In the genomic region with DNA sequence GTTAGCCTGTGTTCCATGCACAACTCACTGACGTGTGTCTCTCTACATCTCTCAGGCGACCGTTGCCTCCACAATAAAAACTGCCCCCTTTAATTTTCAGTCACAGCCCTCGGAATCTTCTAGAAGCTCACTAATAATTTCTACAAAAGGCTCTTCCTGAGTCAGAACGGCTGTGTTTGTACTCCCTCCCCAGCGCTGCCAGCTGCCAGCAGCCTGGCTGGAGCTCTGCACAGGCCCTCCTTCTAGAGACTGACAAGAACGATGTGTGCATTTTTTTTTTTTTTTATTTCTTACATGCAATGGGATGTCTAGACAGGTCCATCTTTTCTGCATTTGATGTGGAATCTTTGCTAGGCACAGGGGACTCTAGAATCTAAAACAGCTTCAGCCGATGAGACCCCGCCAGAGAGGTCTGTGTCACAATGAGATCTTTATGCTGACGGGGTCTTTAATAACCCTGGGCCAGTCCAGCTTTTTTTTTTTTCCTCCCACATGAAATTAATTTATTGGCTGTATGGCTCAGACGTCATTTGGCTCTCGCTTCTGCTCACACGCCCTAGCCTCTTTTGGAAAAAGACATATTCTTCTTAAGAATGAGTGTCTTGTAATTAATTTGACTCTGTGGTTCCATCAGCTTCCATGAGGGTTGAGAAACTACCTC, we compare ENCODE assay signal across 14 mouse cellular contexts.
DNase-seq lines count a peak whose midpoint lies in the region; ATAC-seq and TF ChIP-seq lines count a peak whose summit lies in the region.
"Had no signal": no experiment of that assay in that cellular context is flagged by ENCODE, and none has a peak within 500 bp of the region (broad histone marks: within the 10 kb centered on the region; RNA-seq: fewer than 3 reads in every experiment).

No protein-coding gene starts in this region.

- H3K27ac ChIP-seq in stomach, embryonic 16.5 days (ENCODE audit: low read length): no peak overlapping the region
- H3K27ac ChIP-seq in stomach, postnatal 0 days (replicated peaks): no peak overlapping the region
- H3K27ac ChIP-seq: liver, embryonic 15.5 days; stomach, embryonic 15.5 days had no signal

- no peak overlapping the region for H3K4me3 ChIP-seq in stomach, embryonic 16.5 days (replicated peaks; ENCODE audit: low read length)
- no peak overlapping the region for H3K4me3 ChIP-seq in stomach, postnatal 0 days (ENCODE audit: low read depth, low read length)
- H3K4me3 ChIP-seq: liver, embryonic 15.5 days; stomach, embryonic 15.5 days had no signal

- no peaks in the 10 kb centered on the region for H3K4me1 ChIP-seq in stomach, embryonic 16.5 days (ENCODE audit: control insufficient read depth, insufficient read depth, low read length)
- H3K4me1 ChIP-seq in stomach, postnatal 0 days (replicated peaks; ENCODE audit: control insufficient read depth, insufficient read depth): no peaks in the 10 kb centered on the region
- H3K4me1 ChIP-seq: liver, embryonic 15.5 days; stomach, embryonic 15.5 days had no signal

- H3K36me3 ChIP-seq in stomach, embryonic 16.5 days (ENCODE audit: control insufficient read depth, insufficient read depth, low read length): no peaks in the 10 kb centered on the region
- H3K36me3 ChIP-seq in stomach, postnatal 0 days (ENCODE audit: control insufficient read depth, insufficient read depth, low read length): no peaks in the 10 kb centered on the region
- H3K36me3 ChIP-seq: liver, embryonic 15.5 days; stomach, embryonic 15.5 days had no signal

- H3K4me2 ChIP-seq in stomach, embryonic 16.5 days (ENCODE audit: low read depth, low read length): no peak overlapping the region
- H3K4me2 ChIP-seq in stomach, postnatal 0 days (replicated peaks; ENCODE audit: low read depth): no peak overlapping the region
- H3K4me2 ChIP-seq: liver, embryonic 15.5 days; midbrain, embryonic 11.5 days; stomach, embryonic 15.5 days had no signal

- peak; percentile 21; the same call in 1 of the 2 replicates for ATAC-seq in stomach, embryonic 16.5 days (ENCODE audit: insufficient read depth, low FRiP score)
- no peak for ATAC-seq in stomach, postnatal 0 days (ENCODE audit: low FRiP score, low TSS enrichment)
- ATAC-seq: Patski had no signal

- peak; percentile 49 to 68 for DNase-seq in kidney, postnatal 4 days
- no peak for DNase-seq in kidney, adult 9 months
- no peak for DNase-seq in stomach, postnatal 0 days (ENCODE audit: low spot score)
- peak; percentile 12 to 18 for DNase-seq in layer of hippocampus, postnatal 14 days (ENCODE audit: low spot score in 2 of 2)
- DNase-seq in telencephalon, adult 2 months (ENCODE audit: low read depth, low spot score): peak; percentile 5
- DNase-seq in cerebellum, postnatal 14 days: no peak
- DNase-seq: adrenal gland, adult 8-10 months; heart, adult 18-20 months; heart, postnatal 14 days had no signal

- no peak for TF ChIP-seq EP300 in stomach, postnatal 0 days (optimal IDR thresholded peaks at IDR 0.05)

- no peaks in the 10 kb centered on the region for H3K27me3 ChIP-seq in stomach, embryonic 16.5 days (ENCODE audit: control insufficient read depth, insufficient read depth, low read length)
- H3K27me3 ChIP-seq in stomach, postnatal 0 days (ENCODE audit: control insufficient read depth, insufficient read depth, low read length): no peaks in the 10 kb centered on the region
- H3K27me3 ChIP-seq: liver, embryonic 15.5 days; stomach, embryonic 15.5 days had no signal

- WGBS in stomach, embryonic 16.5 days: 57% methylated on average over 13 of the region's 13 CpGs
- 59% methylated on average over 13 of the region's 13 CpGs for WGBS in stomach, postnatal 0 days

- no peak overlapping the region for H3K9ac ChIP-seq in stomach, embryonic 16.5 days (ENCODE audit: low read length)
- no peak overlapping the region for H3K9ac ChIP-seq in stomach, postnatal 0 days (ENCODE audit: low read length)
- H3K9ac ChIP-seq: liver, embryonic 15.5 days; stomach, embryonic 15.5 days had no signal

- no peak for TF ChIP-seq CTCF in stomach, postnatal 0 days (IDR thresholded peaks at IDR 0.05; ENCODE audit: low read depth)

- peaks cover 3% of the 10 kb centered on the region; the same call in 1 of the 2 replicates for H3K9me3 ChIP-seq in stomach, embryonic 16.5 days (replicated peaks; ENCODE audit: control insufficient read depth, low read length)
- H3K9me3 ChIP-seq in stomach, postnatal 0 days (ENCODE audit: control insufficient read depth, low read length): no peaks in the 10 kb centered on the region
- H3K9me3 ChIP-seq: liver, embryonic 15.5 days; stomach, embryonic 15.5 days had no signal

Comparison
In these comparisons a context has a peak if more than half of its experiments do, and no peak if none do; other contexts are left out.
1. DNase-seq: peak in kidney, postnatal 4 days (2 of 2), layer of hippocampus, postnatal 14 days (2 of 2) and telencephalon, adult 2 months (single experiment); none in kidney, adult 9 months (single experiment), stomach, postnatal 0 days (single experiment) and cerebellum, postnatal 14 days (0 of 2).